Mouse (Mus musculus): Measurements from ENCODE around the gene Padi1.
A peak's percentile ranks its signal among the peaks of the same experiment; 100 is the strongest.

DNA sequence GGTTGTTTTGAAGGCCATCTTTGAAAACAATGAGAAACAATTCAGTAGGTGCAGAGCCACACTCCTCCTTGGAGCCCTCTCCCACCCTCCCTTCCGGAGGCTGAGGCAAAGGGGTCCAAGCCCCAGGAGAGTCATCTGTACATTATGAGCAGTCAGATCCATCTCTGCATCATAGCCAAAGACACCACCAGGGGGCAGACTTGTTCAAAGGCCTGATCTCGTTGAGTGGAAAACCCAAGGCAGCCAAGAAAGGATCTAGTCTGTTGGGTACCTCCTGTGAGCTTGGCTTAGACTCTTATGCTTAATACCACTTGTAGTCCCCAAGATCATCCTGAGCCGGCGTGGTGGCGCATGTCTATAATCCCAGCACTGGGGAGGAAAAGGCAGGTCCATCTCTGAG lies 23.6 kb downstream of the Padi1 start:
- peak; percentile 40; the same call in 1 of the 2 replicates for TF ChIP-seq CTCF (IDR thresholded peaks at IDR 0.05; ENCODE audit: low read depth, low read length)
- no peak for TF ChIP-seq TAL1 (conservative IDR thresholded peaks at IDR 0.05; ENCODE audit: low read depth, low read length)
- TF ChIP-seq POLR2AphosphoS5 (IDR thresholded peaks at IDR 0.05; ENCODE audit: insufficient replicate concordance, low read depth, low read length) = no peak
- no peak for TF ChIP-seq GATA2 (IDR thresholded peaks at IDR 0.05; ENCODE audit: borderline replicate concordance, low read depth, low read length)
- TF ChIP-seq GATA1 (IDR thresholded peaks at IDR 0.05; ENCODE audit: borderline replicate concordance, low read length) = no peak

Data from G1E (cell line).